Mouse (Mus musculus) frontal cortex, adult 2 months (tissue): Measurements from ENCODE around the gene Terf2. TPM values are rescaled to one million over a fixed set of nuclear protein-coding genes. Genes with fewer than 3 reads are reported as not detected.

Experiments
- DNase-seq, 2 experiments: peaks; one replicate each; pipeline ENCODE4 v3.0.0; 2022; ENCODE audit warnings: low spot score in 1 of 2; ENCODE audit errors: extremely low spot score in 1 of 2
- polyA plus RNA-seq: library from polyadenylated mRNA; depleted of rRNA; stranded (reverse); fragments of >200 nt; gene quantifications from 2 replicates; pipeline ENCODE4 v1.2.3, GENCODE M21; 2012; rRNA removed

Gene Terf2
- 33.2 and 34.8 TPM in 2 replicates for polyA plus RNA-seq

DNA sequence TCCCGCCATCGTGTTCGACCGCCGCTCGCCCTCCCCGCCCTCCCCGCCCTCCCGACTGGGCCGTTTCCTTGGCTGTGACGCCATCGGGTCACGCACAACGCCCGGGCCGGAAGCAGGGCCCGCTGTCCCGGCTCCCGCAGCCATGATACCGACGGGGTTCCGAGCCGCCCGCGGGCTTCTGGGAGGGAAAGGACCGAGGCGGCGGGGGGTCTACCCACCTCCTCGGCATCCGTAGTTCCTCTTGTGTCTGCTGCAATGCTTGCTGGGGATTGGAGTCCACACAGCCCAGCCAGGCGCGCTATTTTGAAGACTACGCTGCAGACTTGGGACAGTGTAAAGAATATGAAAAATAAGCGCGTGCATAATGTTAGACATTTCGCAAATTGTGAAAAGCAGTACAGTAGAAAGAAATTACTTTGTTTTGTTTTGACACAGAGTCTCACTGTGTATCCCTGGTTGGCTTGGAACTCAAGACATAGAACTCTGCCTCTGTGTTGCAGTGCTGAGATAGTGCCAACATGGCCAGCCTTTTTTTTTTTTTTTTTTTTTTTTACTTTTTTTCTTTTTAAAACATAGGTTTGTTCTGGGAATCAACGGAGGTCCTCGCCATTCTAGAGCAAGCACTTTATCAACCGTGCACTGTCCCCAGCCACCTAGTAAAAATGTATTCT, at the start of gene Terf2:
Gene Terf2 (minus strand): TSS at position 182 of the 671 bp plus-strand sequence.
- peak; percentile 94 to 96 for DNase-seq

DNA sequence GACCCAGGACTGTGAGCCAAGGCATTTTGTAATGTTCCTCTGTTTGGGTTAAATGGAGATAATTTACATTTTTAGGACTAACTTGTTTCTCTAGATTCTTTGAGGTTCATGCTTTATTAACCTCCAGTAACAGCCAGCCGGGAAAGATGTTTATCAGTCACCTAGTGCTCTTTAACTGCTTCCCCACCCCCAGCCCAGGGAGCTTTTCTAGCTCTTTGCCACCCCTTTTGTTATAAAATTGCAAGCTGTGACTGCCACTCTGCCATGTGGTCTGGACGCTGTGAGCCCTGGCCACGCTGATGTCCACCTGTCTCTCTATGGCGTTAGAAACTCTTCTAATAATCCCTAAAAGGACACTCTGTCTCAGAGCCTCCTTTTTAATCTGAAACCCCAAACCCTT, 47.2 kb upstream of the Terf2 start:
- DNase-seq = no peak

DNA sequence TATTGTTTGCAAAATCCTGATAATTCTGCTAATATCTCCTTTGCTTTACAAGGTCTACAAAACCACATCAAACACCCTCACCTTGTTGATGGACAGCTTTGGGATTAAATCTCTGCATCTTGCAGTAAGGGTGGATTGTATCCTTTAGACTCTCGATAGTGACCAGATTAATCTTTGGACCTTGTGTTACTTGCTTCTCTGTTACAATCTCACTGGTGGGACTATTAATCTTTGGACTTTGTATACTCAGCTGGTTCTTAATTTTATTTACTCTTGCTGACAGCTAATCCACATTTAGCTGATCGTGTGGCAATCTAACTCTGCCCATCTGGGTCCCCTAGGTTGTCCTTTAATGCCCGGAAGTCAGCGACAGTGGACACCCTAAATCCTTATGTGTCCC, 46.2 kb upstream of the Terf2 start:
- DNase-seq = no peak

DNA sequence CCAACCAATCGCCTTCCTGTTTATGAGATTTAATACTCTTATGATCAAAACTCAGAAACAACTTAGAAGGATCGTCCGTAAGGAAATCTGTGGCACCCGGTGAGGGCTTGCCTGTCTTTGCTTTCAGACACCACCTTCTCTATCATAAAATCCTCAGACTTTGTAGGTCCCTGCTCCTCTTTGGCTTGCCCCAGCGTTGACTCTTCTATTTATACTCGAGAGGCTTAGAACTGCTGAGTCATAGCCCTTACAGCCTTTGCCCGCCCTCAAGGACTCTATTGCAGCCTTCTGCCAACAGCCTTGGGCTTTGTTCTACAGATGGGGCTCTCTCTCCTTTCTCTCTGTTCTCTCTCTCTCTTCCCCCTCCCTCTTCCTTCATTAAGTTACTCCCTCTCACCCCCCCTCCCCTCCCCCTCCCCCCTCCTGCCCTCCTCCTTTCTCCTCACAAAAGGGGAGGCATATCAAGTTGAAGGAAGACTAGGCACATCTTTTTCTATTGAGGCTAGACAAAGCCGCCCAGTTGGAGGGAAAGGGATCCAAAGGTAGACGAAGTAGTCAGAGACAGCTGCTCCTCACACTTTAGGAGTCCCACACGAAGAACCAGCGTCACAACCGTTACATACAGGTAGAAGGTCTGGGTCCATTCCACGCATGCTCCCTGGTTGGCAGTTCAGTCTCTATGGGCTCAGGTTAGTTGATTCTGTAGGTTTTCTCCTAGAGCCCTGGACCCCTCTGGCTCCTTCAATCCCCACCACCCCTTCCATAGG, 43.5 kb upstream of the Terf2 start:
- DNase-seq = no peak

DNA sequence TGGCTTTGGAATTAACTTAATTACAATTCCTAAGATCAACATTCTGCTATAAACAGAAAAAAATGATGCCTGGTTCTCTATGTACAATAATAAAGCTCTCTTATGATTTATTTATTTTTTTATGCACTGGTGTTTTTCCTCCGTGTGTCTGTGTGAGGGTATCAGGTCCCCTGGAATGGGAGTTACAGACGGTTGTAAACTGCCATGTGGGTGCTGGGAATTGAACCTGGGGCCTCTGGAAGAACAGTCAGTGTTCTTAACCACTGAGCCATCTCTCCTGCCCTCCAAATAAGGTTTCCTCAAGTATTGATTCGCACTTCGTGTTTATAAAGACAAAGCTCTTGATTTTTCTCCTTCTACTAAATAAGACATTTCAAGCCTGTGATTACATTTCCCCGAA, 42.0 kb upstream of the Terf2 start:
- no peak for DNase-seq

DNA sequence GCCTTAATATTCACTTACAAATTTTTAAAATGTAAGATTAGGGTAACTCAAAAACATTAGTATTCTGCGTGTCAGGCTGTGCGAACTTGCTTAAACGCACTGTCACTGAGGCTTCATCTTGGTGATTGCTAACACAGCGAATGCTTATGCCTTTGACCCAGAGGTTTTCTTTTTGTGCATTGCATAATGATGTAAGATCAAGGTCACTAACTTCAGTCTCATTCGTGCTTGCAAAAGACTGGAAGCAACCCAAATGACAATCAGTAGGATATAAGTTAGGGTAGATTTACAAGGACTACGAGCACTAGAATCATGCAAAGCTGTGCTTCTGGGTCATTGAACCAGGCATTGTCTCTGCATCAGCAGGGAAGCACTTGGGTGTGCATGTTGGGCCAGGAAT, 41.2 kb upstream of the Terf2 start:
- no peak for DNase-seq

DNA sequence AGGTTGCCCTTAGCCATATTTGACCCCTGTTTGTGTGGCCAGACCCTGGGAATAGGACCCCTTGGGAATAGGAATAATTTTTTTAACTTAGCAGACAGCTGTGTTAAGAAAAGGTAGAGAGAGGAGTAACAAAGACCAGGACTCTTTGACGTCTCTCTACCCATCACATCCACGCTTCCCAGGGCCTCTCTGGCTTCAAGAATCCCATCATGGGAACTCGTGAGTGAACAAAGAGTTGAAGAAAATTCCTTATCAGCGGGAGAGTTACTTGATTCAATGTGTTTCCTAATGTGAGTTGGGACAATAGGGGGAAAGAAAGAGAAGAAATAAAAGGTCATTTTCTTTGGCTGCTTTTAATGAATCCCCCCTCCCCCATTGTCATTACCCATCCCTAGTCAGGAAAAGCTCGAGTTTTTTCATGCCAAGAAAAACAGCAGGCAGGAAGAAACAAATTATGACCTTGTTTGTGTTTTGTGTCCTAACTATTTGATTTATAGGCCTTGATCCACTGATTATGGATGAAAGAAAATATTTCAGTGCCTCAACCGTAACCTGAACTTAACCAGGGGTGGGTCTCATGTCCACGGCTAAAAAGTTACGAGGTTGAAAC, 39.8 kb upstream of the Terf2 start:
- DNase-seq = no peak

DNA sequence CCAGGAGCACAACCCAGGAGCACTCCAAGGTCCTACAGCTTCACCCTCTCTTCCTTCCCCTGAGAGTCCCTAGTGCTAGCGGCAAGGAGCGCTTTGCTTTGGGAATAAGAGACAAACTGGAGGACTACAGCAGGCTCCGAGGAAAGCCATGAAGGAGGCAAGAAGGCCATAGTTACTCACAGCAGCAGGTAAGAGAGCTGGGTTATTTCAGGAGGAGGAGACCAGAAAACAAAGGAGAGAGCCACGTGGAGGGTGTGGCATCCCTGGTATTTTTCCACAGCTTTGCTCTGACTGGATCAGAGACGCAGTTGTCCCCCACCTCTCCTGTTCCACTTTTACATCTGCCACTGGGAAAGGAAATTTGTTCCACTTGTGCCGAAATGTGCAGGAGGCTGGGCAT, 37.5 kb upstream of the Terf2 start:
- DNase-seq = no peak

DNA sequence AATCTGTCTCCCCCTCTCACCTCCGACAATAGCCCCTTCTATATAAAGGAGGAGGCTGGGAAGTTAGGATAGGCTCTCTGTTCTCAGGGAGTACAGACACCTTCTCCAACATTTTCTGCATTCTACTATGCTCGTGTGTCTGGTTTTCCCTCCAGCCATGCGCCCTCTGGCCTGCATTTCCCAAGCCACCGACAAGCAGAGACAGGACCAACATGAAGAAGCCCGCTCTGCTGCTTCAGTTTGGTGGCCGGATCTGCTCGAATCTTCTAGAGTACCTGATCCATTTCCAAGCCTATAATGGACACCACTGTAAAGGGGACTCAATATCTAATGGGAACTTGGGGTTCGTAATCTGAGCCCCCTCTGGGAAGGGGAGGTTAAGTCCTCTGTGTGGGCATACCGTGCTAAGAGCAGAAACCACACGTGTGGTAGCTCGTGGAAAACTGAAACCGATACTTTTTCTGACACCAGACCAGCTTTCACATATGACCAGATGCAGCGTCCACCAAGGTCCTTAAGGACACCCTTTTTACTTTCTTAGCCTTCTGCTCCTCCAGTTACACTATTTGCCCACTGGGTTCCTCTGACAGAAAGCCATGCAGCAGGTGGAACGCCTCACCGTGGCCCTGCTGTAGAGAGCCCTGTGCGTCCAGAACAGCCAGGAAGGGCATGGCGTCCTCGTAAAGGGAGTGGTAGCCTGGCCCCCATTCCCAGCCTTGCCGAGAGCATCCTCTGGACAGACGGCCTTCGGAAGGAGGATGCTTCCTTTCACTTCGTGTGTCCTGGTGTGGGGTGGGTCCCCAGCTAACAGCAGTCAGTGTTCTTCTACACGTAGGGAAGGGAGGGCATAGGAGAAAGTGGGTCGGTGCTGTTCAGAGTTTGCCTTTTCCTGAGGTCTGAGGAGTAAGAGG, 36.5 kb upstream of the Terf2 start:
- no peak for DNase-seq

DNA sequence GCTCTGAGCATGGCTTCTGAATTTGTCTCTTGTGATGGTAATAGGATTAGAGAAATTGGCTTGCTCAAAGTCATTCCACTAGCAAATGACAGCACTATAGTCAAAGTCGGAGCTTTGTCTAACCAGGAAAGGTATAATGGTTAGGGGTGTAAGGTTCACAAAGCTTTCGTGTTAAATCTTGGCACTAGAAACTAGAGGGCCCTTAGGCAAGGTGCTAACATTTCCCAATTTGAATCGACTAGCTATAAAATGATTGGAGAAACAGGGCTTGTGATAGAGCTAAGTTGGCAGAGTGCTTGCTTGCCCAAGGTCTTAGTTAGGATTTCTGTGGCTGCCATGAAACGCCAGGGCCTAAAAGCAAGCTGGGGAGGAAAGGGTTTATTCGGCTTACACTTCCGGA, 33.7 kb upstream of the Terf2 start:
- no peak for DNase-seq

DNA sequence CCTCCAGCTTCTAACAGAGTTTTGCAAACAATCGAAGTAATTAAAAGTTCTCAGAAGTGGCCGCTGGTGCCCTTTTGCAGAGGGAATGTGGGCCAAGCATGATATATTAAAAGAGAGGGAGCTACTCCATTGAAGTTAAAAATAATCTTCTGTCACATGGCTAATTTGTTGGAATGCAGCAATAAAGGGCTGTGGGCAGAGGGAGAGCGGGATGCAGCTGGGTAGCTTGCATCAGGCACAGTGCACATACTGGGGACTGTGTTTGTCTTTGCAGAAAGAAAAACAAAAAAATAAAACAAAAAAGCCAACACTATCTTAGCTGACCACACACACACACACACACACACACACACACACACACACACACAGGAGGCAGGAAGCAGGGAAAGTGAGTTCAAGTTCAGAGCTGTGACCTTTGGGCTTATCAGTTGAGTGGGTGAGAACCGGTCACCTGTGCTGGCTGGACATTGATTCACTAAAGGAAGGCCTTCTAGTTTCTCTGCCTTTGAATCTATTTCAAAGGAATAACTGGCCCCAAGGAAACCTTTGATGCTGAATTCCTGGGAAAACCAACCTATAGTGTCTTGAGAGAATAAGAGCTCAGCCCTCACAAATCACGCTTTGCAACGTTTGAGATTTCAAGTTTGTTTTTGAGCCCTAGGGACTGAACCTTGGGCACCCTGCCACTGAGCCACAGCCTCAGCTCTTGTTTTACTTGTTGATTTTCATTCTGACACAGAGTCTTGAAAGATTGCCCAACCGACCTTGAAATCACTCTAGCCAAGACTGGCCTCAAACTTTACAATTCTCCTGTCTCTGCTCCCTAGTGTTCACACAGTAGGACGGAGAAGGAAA, 33.1 kb upstream of the Terf2 start:
- no peak for DNase-seq

DNA sequence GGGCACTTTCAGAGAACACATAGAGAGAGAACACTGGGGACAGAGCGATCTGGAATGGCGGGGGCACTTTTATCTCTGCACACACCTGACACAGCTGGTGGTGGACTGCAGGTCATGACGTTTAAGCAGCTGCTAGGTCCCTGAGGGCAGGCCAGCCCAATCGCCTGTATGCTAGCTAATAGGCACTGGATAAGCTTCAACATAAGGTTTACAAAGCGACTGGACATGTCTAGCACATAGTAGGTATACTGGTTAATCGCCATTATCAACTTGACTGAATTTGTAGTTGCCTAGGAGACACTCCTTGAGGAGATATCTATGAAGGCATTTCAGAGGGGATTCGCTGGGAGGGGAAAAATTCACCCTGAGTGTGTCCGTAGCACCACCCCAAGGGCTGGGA, 28.0 kb upstream of the Terf2 start:
- DNase-seq = no peak

DNA sequence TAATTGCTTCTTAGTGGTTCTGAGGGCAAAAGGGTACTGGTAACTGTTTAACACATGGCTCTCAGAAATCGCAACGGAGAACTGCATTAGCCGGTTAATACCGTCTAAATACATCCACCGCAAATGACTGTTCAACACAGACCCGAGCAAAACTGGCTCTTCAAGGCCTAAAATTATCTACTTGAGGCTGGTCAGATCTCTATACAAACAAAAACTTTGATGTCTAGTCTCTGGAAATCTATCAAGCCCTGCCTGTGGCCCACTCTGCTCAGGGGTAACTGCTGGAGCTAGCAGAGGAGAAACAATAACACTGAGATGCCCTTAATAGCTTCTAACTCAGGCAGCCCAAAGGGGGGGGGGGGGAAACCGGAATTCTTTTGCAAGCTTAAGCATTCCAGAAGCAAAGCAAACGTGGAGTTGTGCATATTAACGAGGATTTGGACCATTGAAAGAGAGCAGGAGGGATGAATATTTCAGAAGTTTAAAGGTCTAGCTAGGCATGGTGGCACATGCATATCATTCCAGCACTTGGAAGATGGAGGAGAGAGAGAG, 26.8 kb upstream of the Terf2 start:
- no peak for DNase-seq

DNA sequence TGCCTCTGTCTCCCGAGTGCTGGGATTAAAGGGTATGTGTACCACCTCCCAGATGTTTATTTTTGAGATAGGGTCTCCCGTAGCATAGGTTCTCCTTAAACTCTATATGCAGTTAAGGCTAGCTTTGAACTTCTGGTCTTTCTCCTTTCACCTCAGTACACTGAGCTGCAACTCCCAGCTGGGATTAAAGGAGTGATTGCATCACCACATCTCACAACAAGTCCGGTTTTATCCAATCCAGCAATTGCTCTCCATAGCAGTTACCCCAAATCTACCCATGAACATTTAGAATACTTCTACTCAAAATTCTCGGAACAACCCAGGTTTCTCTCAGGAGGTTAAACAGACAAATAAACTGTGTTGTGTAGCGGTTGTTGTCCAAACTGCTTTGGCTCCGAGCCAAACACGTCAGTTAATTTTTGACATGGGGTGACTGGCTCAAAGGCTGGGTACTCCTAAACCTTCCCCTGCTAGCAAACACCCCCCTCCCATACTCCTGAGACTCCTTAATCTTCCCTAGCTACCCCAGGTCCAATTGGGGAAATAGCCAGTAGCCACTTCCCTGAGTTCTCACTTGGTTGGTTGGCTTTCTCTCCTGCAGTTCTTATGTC, 25.4 kb upstream of the Terf2 start:
- DNase-seq = no peak

DNA sequence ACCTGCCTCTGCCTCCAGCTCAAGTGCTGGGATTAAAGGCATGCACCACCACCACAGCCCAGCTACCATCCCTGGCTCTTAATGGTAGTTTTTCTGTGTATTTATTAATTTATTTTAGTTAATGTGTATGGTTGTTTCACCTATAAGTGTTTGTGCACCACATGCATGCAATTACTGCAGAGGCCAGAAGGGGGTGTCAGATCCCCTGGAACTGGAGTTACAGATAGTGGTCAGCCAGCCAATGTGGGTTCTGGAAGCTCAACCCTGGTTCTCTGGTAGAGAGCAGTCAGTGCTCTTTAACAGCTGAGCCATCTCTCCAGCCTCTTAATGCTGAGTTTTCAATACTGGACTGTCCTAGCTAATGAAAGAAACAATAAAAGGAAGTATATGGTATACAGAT, 24.5 kb upstream of the Terf2 start:
- no peak for DNase-seq

DNA sequence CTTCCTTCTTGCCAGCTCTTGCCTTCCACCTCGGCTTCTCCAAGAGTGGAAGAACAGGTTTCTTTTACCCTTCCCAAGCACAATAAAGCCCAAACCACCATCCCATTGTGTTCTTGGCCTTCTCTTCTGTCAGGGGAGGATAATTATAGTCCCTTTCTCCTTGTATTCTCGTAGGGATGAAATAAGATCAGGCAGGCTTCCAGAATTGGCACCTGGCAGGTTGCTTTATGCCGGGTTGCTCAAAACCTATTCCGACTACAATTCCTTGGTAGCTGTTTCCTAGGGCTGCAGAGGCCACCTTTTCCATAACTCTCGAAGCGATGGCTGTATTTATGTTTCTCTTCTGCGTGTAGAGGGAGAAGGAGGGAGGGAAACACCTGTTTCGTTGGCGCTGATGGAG, 23.1 kb upstream of the Terf2 start:
- DNase-seq = no peak

DNA sequence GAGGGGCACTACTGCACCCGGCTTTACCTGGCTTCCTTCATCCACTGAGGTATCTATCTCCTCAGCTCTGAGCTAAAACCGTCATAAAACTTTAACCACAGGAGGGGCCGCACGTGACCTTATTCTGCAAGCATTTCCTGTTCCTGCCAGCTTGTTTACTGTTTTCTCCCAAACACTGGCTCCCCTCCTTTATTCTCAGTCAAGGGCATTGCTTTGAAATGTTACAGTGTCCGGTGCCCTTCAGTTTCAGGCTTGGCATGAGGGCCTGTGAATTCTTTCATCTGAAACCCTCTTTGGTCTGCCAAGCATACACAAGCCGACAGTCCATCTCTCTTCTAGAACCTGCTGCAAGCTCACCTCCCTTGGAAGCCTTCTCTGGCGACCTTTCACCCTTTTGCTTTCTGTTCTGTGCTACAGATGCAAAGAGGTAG, 22.5 kb upstream of the Terf2 start:
- DNase-seq = no peak

DNA sequence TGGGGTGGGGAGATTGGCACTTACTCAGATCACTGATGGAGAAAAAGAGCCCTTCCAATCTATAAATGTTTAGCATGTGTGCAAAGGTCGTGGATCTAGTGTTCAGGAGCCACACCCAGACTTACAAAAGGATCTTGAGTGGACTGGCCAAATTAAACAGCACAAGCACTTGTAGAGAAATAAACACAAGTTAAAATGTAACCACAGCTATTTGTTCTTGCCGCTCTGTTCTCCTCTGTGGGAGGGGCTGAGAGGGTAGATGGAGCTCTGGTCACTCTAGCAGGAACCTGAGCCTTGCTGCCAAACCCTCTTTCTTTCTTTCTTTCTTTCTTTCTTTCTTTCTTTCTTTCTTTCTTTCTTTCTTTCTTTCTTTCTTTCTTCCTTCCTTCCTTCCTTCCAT, 20.7 kb upstream of the Terf2 start:
- no peak for DNase-seq

DNA sequence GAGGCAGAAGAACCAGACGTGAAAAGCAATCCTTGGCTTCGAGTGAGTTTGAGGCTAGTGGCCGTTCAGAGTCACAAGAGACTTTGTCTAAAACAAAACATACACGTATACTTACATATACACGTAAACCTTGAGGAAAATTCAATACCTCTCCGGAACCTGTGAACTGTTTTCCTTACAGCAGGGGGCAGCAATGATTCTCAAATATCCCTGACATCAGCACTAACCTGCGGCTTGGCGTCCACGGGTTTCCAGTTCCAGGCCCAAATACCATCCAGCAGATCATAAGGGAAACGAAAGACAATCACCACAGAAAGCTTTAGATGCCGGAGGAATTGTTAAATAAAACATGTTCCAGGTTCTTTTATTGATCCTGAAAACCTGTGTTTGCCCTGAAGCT, 19.7 kb upstream of the Terf2 start:
- peak; percentile 57 to 95 for DNase-seq
